Mouse (Mus musculus) left cerebral cortex, adult 2 months (tissue): ENCODE data around the gene Pigs. TPM values are rescaled to one million over a fixed set of nuclear protein-coding genes. Genes with fewer than 3 reads are reported as not detected.
A peak's percentile ranks its signal among the peaks of the same experiment; 100 is the strongest.

Experiments used
- DNase-seq, 2 experiments: peaks; one replicate each; pipeline ENCODE4 v3.0.0; 2021 to 2022; ENCODE audit warnings: low spot score in 2 of 2, mixed read lengths in 1 of 2; ENCODE audit errors: extremely low spot score in 1 of 2
- H3K27ac ChIP-seq: fragments of 200-600 bp; 2 replicates; pipeline ENCODE4 v1.8.1; 2022
- H3K4me3 ChIP-seq: fragments of 200-600 bp; 2 replicates; pipeline ENCODE4 v1.8.1; 2022
- CTCF ChIP-seq: fragments of 200-600 bp; IDR thresholded peaks from 2 replicates; pipeline ENCODE4 v1.8.1; 2022; ENCODE audit warnings: antibody characterized with exemption, mild to moderate bottlenecking, moderate library complexity
- intact Hi-C: fragments of 180-260 bp; cut with DNase I; formaldehyde crosslinking; loops from one replicate; pipeline ENCODE4 v1.15.1; 2025
- total RNA-seq, 2 experiments: library from RNA; stranded (reverse); gene quantifications; 2 replicates each; pipeline ENCODE4 v1.2.3; 2021

Gene Pigs
- total RNA-seq, 2 experiments from 2014 or later = 60.7 to 62.8 TPM

DNA sequence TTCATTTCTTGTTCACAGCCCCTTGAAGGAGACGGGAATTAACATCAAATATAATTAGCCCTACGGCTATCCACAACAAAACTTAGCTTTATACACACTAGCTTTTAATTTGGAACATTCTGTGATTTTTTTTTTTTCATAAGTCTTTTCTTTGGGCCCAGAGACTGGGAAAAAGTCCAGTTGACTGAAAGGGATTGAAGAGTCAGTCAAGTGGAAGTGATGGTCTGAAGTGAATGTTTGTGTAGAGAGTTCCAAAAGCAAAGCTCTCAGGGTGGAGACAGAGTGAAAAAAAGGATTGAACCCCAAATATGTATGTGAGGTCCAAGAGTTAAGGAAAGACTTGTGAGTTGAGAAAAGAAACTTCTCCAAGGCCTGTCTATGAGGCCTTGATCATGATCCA is 9.8 kb upstream of the Pigs start:
- no peak overlapping the region for H3K4me3 ChIP-seq
- no peak for TF ChIP-seq CTCF
- DNase-seq = no peak
- intact Hi-C loops = no loop called here
- no peak overlapping the region for H3K27ac ChIP-seq

GRCm38 (mm10) chr11:78322076-78322831 is 6.0 kb upstream of the Pigs start:
- intact Hi-C loops = no loop called here
- TF ChIP-seq CTCF = no peak
- H3K27ac ChIP-seq = peak overlapping the region; percentile 66
- DNase-seq = no peak
- H3K4me3 ChIP-seq = peak overlapping the region; percentile 49

DNA sequence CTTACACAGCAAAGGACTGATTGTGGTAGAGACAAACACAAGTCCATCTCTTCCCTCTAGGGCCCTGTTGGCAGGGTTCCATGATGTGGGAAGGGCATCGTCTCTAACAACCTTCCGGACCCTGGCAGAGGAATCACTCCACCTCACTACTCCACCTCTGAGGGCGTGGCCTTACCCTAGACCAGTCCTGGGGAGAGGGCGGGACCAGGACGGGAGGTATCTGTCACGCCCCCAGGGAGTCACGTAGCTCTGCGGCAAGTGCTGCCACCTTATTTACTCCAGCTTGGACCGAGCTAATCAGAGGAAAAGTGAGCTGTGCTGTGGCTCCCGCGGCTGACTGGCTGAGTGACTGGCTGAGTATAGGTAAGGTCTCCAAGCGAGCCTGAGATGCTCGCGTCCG is 5.4 kb upstream of the Pigs start, which contains the start of gene Aldoc:
TSS of gene Aldoc (plus strand) at position 109 of the 400 bp plus-strand sequence.
- intact Hi-C loops = no loop called here
- no peak for TF ChIP-seq CTCF

GRCm38 (mm10) chr11:78324000-78324785 is 4.0 kb upstream of the Pigs start:
- H3K27ac ChIP-seq = peak overlapping the region; percentile 47; the same call in 1 of the 2 replicates
- no peak for DNase-seq
- no peak for TF ChIP-seq CTCF
- intact Hi-C loops = no loop called here
- H3K4me3 ChIP-seq = peak overlapping the region; percentile 49

More for the DNA sequence above, 5.4 kb upstream of the Pigs start, which contains the start of gene Aldoc:
- Histone ChIP-seq H3K27ac (peak within 1 kb of the TSS; percentile 66), H3K4me3 (peak within 1 kb of the TSS; percentile 49)
- DNase-seq = peak; percentile 69 to 75

DNA sequence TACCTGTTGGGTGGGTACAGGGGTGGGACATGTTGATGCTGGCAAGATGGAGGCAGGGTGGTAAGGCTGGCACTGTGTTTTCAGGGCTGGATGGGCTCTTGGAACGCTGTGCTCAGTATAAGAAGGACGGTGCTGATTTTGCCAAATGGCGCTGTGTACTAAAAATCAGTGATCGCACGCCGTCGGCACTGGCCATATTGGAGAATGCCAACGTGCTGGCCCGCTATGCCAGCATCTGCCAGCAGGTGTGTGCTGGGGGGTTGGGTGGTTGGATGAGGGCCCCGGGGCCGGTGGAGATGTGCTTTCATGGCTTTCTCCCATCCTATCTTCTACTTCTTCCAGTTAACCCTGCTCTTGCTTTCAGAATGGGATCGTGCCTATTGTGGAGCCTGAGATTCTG is 3.2 kb upstream of the Pigs start:
- no peak; the same call in none of the 2 replicates for TF ChIP-seq CTCF
- intact Hi-C loops = loop anchor here (5.0 kb wide), 1 partner anchor 63 kb away; the partner anchor contains the start of gene 2610507B11Rik
- DNase-seq = no peak
- Histone ChIP-seq H3K4me3 (peak overlapping the region; percentile 49), H3K27ac (no peak overlapping the region; the same call in 1 of the 2 replicates)

DNA sequence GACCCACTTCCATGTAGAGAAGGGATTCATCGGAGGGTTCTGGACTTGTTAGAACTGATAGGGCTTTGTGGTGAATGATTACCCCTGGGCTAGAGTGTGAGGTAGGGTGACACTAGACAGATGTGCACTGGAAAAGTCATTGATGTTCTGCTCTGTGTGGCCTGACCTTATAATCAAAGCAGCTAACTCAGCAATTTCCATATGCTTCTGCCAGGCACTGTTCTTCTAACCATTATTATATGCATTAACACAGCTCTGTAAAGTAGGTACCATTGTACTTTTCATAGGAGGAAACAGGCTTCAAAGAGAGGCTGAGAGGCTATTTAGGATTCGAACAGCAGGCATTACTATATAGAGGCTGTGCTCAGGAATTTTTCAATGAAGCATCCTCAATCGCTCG is 1.0 kb upstream of the Pigs start:
- DNase-seq = no peak
- intact Hi-C loops = loop anchor here (5.0 kb wide), 1 partner anchor 65 kb away; the partner anchor contains the start of gene 2610507B11Rik
- Histone ChIP-seq H3K4me3 (no peak overlapping the region), H3K27ac (no peak overlapping the region)
- TF ChIP-seq CTCF = no peak

- Histone ChIP-seq H3K27ac (peak overlapping the region; percentile 78), H3K4me3 (peak overlapping the region; percentile 68)
- intact Hi-C loops = loop anchor here (5.0 kb wide), 1 partner anchor 66 kb away; the partner anchor contains the start of gene 2610507B11Rik
- no peak for DNase-seq
- TF ChIP-seq CTCF = no peak
Measured at GRCm38 (mm10) chr11:78328512-78329056, 369 bp downstream of the Pigs start.

DNA sequence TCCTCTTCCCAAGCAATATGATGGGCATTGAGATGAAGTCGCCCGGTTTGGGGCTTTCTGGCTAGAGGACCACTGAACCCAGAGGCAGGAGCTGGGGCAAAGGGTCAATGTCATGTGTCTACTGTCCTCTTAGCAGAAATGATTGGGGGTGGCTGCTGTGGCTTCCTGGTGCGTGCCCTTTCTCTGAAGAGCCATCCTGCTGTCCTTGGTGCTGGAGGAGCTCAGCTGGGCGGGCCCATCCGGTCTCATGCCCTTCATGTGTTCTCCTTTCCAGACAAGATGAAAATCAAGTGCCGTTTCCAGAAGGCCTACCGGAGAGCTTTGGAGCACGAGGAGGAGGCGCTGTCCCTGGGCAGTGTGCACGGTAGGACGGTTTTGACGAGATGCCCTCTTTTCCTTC is 4.5 kb downstream of the Pigs start:
- Histone ChIP-seq H3K27ac (no peak overlapping the region), H3K4me3 (no peak overlapping the region)
- DNase-seq = no peak
- TF ChIP-seq CTCF = no peak
- intact Hi-C loops = no loop called here

GRCm38 (mm10) chr11:78333992-78334391 is 5.8 kb downstream of the Pigs start:
- no peak for DNase-seq
- intact Hi-C loops = no loop called here
- no peak for TF ChIP-seq CTCF

GRCm38 (mm10) chr11:78337040-78337439 is 8.8 kb downstream of the Pigs start:
- no peak for DNase-seq
- intact Hi-C loops = no loop called here
- Histone ChIP-seq H3K4me3 (no peak overlapping the region), H3K27ac (no peak overlapping the region)
- no peak for TF ChIP-seq CTCF

More at GRCm38 (mm10) chr11:78333992-78334391, 5.8 kb downstream of the Pigs start:
- H3K4me3 ChIP-seq = no peak overlapping the region
- H3K27ac ChIP-seq = no peak overlapping the region

- intact Hi-C loops = no loop called here
- no peak for DNase-seq
- no peak for TF ChIP-seq CTCF
Measured at GRCm38 (mm10) chr11:78341702-78342101, 13.5 kb downstream of the Pigs start.

More at GRCm38 (mm10) chr11:78341702-78342101, 13.5 kb downstream of the Pigs start:
- Histone ChIP-seq H3K27ac (no peak overlapping the region), H3K4me3 (no peak overlapping the region)
